Mouse (Mus musculus) heart, postnatal 0 days (tissue): ENCODE measurements at regions not wholly inside any gene's neighbourhood (a gene's known extent, or its start where the extent isn't known, plus 50 kb on each side); places are given as distances from the start of the nearest gene placed in this dataset.

ENCODE experiments used
- ATAC-seq: fragments of 200-750 bp; cut with Nextera tagmentation; 2 replicates; pipeline ENCODE4 v1.8.0; 2017; ENCODE audit warnings: low read depth, moderate number of reproducible peaks, moderate library complexity; ENCODE audit not compliant: insufficient read depth
- DNase-seq: peaks from one replicate; pipeline ENCODE4 v3.0.0-alpha.2; 2016; ENCODE audit warnings: low spot score
- H3K27ac ChIP-seq: fragments of 300-500 bp; sonication (generic); 2 replicates; pipeline ENCODE4 v1.5.1; 2014; ENCODE audit warnings: low read depth, mild to moderate bottlenecking
- H3K27me3 ChIP-seq: fragments of 300-500 bp; sonication (generic); 2 replicates; pipeline ENCODE4 v1.6.1; 2014; ENCODE audit warnings: low read length, mixed read lengths; ENCODE audit not compliant: control insufficient read depth, insufficient read depth
- H3K36me3 ChIP-seq: fragments of 300-500 bp; sonication (generic); replicated peaks from 2 replicates; pipeline ENCODE4 v1.6.1; 2014; ENCODE audit warnings: low read length, mixed read lengths; ENCODE audit not compliant: control insufficient read depth, insufficient read depth
- H3K4me1 ChIP-seq: fragments of 300-500 bp; sonication (generic); 2 replicates; pipeline ENCODE4 v1.6.1; 2014; ENCODE audit warnings: antibody characterized with exemption; ENCODE audit not compliant: control insufficient read depth, insufficient read depth
- H3K4me2 ChIP-seq: fragments of 300-500 bp; sonication (generic); 2 replicates; pipeline ENCODE4 v1.6.1; 2014; ENCODE audit warnings: low read depth, mild to moderate bottlenecking, low read length, moderate library complexity
- H3K4me3 ChIP-seq: fragments of 300-500 bp; sonication (generic); 2 replicates; pipeline ENCODE4 v1.5.1; 2014; ENCODE audit warnings: low read depth, low read length
- H3K9ac ChIP-seq: fragments of 300-500 bp; sonication (generic); replicated peaks from 2 replicates; pipeline ENCODE4 v1.6.1; 2014; ENCODE audit warnings: low read depth, low read length, mixed read lengths
- H3K9me3 ChIP-seq: fragments of 300-500 bp; sonication (generic); replicated peaks from 2 replicates; pipeline ENCODE4 v1.6.1; 2016; ENCODE audit warnings: low read length; ENCODE audit not compliant: control insufficient read depth
- CTCF ChIP-seq: IDR thresholded peaks from 2 replicates; pipeline ENCODE4 v1.5.1; 2016; ENCODE audit warnings: antibody characterized with exemption, control low read depth, low read depth
- EP300 ChIP-seq: IDR thresholded peaks from 2 replicates; pipeline ENCODE4 v1.6.1; 2016; ENCODE audit warnings: antibody characterized with exemption, low read depth
- WGBS: fragments of 180-500 bp; shearing (Covaris S2); extraction: QIAGEN DNeasy Blood & Tissue Kit; methylation state at CpG from one replicate; pipeline ENCODE4 v1.1.7; 2014; 5-methylcytosine and 5-hydroxymethylcytosine counted together

GRCm38 (mm10) chr7:37175746-37176145 lies 477.8 kb downstream of the Tshz3 start:
- Histone ChIP-seq H3K36me3 (no peaks in the 10 kb centered on the region), H3K27me3 (no peaks in the 10 kb centered on the region), H3K9ac (no peak overlapping the region), H3K4me3 (no peak overlapping the region), H3K4me2 (no peak overlapping the region), H3K27ac (no peak overlapping the region), H3K9me3 (no peaks in the 10 kb centered on the region), H3K4me1 (no peaks in the 10 kb centered on the region)
- 76% methylated on average over 3 of the region's 3 CpGs for WGBS
- TF ChIP-seq EP300: no peak
- TF ChIP-seq CTCF: no peak
- no peak for DNase-seq
- no peak for ATAC-seq

- H3K27ac ChIP-seq: no peak overlapping the region
- no peaks in the 10 kb centered on the region for H3K4me1 ChIP-seq
- H3K4me3 ChIP-seq: no peak overlapping the region
- no peaks in the 10 kb centered on the region for H3K36me3 ChIP-seq
- H3K9ac ChIP-seq: no peak overlapping the region
- H3K9me3 ChIP-seq: no peaks in the 10 kb centered on the region
- DNase-seq: no peak
- TF ChIP-seq EP300 (no peak), CTCF (no peak)
- H3K4me2 ChIP-seq: no peak overlapping the region
- 51% methylated on average over 4 of the region's 4 CpGs for WGBS
- ATAC-seq: no peak
- H3K27me3 ChIP-seq: no peaks in the 10 kb centered on the region
Observed at GRCm38 (mm10) chr7:37178256-37178655, 480.3 kb downstream of the Tshz3 start.

- no peak overlapping the region for H3K9ac ChIP-seq
- no peak overlapping the region for H3K4me3 ChIP-seq
- H3K27me3 ChIP-seq: no peaks in the 10 kb centered on the region
- no peak for TF ChIP-seq CTCF
- TF ChIP-seq EP300: no peak
- H3K9me3 ChIP-seq: no peaks in the 10 kb centered on the region
- 69% methylated on average over 10 of the region's 10 CpGs for WGBS
- H3K36me3 ChIP-seq: no peaks in the 10 kb centered on the region
- no peaks in the 10 kb centered on the region for H3K4me1 ChIP-seq
- no peak overlapping the region for H3K27ac ChIP-seq
- DNase-seq (no peak), ATAC-seq (no peak)
- H3K4me2 ChIP-seq: no peak overlapping the region
Observed at GRCm38 (mm10) chr7:37179907-37180306, 482.0 kb downstream of the Tshz3 start.

GRCm38 (mm10) chr7:37180416-37180815 lies 482.5 kb downstream of the Tshz3 start:
- H3K4me1 ChIP-seq: no peaks in the 10 kb centered on the region
- WGBS: 76% methylated on average over 13 of the region's 13 CpGs
- H3K9me3 ChIP-seq: no peaks in the 10 kb centered on the region
- ATAC-seq (no peak), DNase-seq (no peak)
- TF ChIP-seq CTCF (no peak), EP300 (no peak)
- H3K9ac ChIP-seq: no peak overlapping the region
- H3K36me3 ChIP-seq: no peaks in the 10 kb centered on the region
- no peaks in the 10 kb centered on the region for H3K27me3 ChIP-seq
- H3K4me3 ChIP-seq: no peak overlapping the region
- no peak overlapping the region for H3K27ac ChIP-seq
- no peak overlapping the region for H3K4me2 ChIP-seq

GRCm38 (mm10) chr7:37181109-37181508 lies 483.2 kb downstream of the Tshz3 start:
- no peak for TF ChIP-seq CTCF
- TF ChIP-seq EP300: no peak
- no peak overlapping the region for H3K9ac ChIP-seq
- no peak overlapping the region for H3K27ac ChIP-seq
- no peak overlapping the region for H3K4me2 ChIP-seq
- 74% methylated on average over 4 of the region's 4 CpGs for WGBS
- no peak for ATAC-seq
- H3K36me3 ChIP-seq: no peaks in the 10 kb centered on the region
- no peaks in the 10 kb centered on the region for H3K9me3 ChIP-seq
- no peaks in the 10 kb centered on the region for H3K4me1 ChIP-seq
- DNase-seq: no peak
- H3K4me3 ChIP-seq: no peak overlapping the region
- H3K27me3 ChIP-seq: no peaks in the 10 kb centered on the region

GRCm38 (mm10) chr7:37192536-37192935 lies 494.6 kb downstream of the Tshz3 start:
- H3K27ac ChIP-seq: no peak overlapping the region
- no peaks in the 10 kb centered on the region for H3K4me1 ChIP-seq
- WGBS: 28% methylated on average over 2 of the region's 2 CpGs
- no peaks in the 10 kb centered on the region for H3K27me3 ChIP-seq
- no peak overlapping the region for H3K9ac ChIP-seq
- no peak for TF ChIP-seq EP300
- no peak for TF ChIP-seq CTCF
- ATAC-seq: no peak
- H3K9me3 ChIP-seq: no peaks in the 10 kb centered on the region
- H3K4me2 ChIP-seq: no peak overlapping the region
- H3K4me3 ChIP-seq: no peak overlapping the region
- no peaks in the 10 kb centered on the region for H3K36me3 ChIP-seq
- no peak for DNase-seq
